Comparison of ENCODE assay signal across 26 mouse cellular contexts in genomic region chr16:19066700-19067310, GRCm38 (mm10).
"Had no signal": no experiment of that assay in that cellular context is flagged by ENCODE, and none has a peak within 500 bp of the region (broad histone marks: within the 10 kb centered on the region; RNA-seq: fewer than 3 reads in every experiment).

No protein-coding gene starts in this region.

- ATAC-seq: intestine, embryonic 15.5 days; liver, postnatal 0 days; lung, postnatal 0 days; midbrain, embryonic 15.5 days had no signal

- H3K4me3 ChIP-seq: intestine, embryonic 15.5 days; kidney, embryonic 15.5 days; limb, embryonic 12.5 days; limb, embryonic 15.5 days; midbrain, embryonic 12.5 days; midbrain, embryonic 15.5 days; neural tube, embryonic 12.5 days; neural tube, embryonic 15.5 days had no signal

- H3K4me1 ChIP-seq: intestine, embryonic 15.5 days; kidney, embryonic 15.5 days; limb, embryonic 12.5 days; limb, embryonic 15.5 days; midbrain, embryonic 12.5 days; midbrain, embryonic 15.5 days; neural tube, embryonic 12.5 days; neural tube, embryonic 15.5 days had no signal

- H3K27ac ChIP-seq: intestine, embryonic 15.5 days; kidney, embryonic 15.5 days; limb, embryonic 12.5 days; limb, embryonic 15.5 days; liver, embryonic 14.5 days; midbrain, embryonic 12.5 days; midbrain, embryonic 15.5 days; neural tube, embryonic 12.5 days; neural tube, embryonic 15.5 days; stomach, postnatal 0 days had no signal

- H3K36me3 ChIP-seq: intestine, embryonic 15.5 days; kidney, embryonic 15.5 days; limb, embryonic 12.5 days; limb, embryonic 15.5 days; midbrain, embryonic 12.5 days; midbrain, embryonic 15.5 days; neural tube, embryonic 12.5 days; neural tube, embryonic 15.5 days had no signal

- H3K9me3 ChIP-seq: intestine, embryonic 15.5 days; kidney, embryonic 15.5 days; limb, embryonic 12.5 days; limb, embryonic 15.5 days; midbrain, embryonic 12.5 days; midbrain, embryonic 15.5 days; neural tube, embryonic 12.5 days; neural tube, embryonic 15.5 days had no signal

- H3K4me2 ChIP-seq: intestine, embryonic 15.5 days; kidney, embryonic 15.5 days; limb, embryonic 12.5 days; limb, embryonic 15.5 days; liver, embryonic 11.5 days; lung, embryonic 14.5 days; midbrain, embryonic 12.5 days; midbrain, embryonic 15.5 days; neural tube, embryonic 12.5 days; neural tube, embryonic 15.5 days had no signal

- H3K27me3 ChIP-seq: intestine, embryonic 15.5 days; kidney, embryonic 15.5 days; limb, embryonic 12.5 days; limb, embryonic 15.5 days; midbrain, embryonic 12.5 days; midbrain, embryonic 15.5 days; neural tube, embryonic 12.5 days; neural tube, embryonic 15.5 days had no signal

- DNase-seq: kidney, adult 11 months; kidney, adult 8-10 months; kidney, postnatal 10 days; kidney, postnatal 36 days; layer of hippocampus, postnatal 36 days; left cerebral cortex, postnatal 4 days; liver, postnatal 0 days; lung, embryonic 14.5 days; lung, postnatal 4 days; right cerebral cortex, postnatal 14 days; right cerebral cortex, postnatal 4 days; thymus, adult 2 months; thymus, postnatal 14 days; thymus, postnatal 4 days had no signal

- H3K9ac ChIP-seq: intestine, embryonic 15.5 days; kidney, embryonic 15.5 days; limb, embryonic 12.5 days; limb, embryonic 15.5 days; liver, embryonic 14.5 days; liver, postnatal 0 days; lung, embryonic 14.5 days; midbrain, embryonic 12.5 days; midbrain, embryonic 15.5 days; neural tube, embryonic 12.5 days; neural tube, embryonic 15.5 days had no signal
